Mouse (Mus musculus) spleen, adult 2 months (tissue): ENCODE measurements around the gene Pknox1. TPM values are rescaled to one million over a fixed set of nuclear protein-coding genes. Genes with fewer than 3 reads are reported as not detected.
"Not testable (repeated sequence)": the region's sequence is repeated elsewhere in the genome, so short reads cannot be mapped to it uniquely, and the experiment has no call there.

Experiments used
- DNase-seq, 2 experiments: peaks; one replicate each; pipeline versions ENCODE4 v3.0.0 to v3.0.0-alpha.2; 2012 to 2021; ENCODE audit warnings: low spot score in 2 of 2, low read depth in 1 of 2
- H3K27ac ChIP-seq: fragments of 200-500 bp; 2 replicates; pipeline ENCODE4 v1.5.1; 2012; ENCODE audit warnings: low read length, inconsistent platforms; ENCODE audit not compliant: insufficient read depth
- H3K27me3 ChIP-seq: fragments of 200-500 bp; 2 replicates; pipeline ENCODE4 v1.6.1; 2012; ENCODE audit warnings: mild to moderate bottlenecking, moderate library complexity, low read length, inconsistent platforms; ENCODE audit not compliant: control insufficient read depth, insufficient read depth
- H3K36me3 ChIP-seq: fragments of 200-500 bp; 2 replicates; pipeline ENCODE4 v1.6.1; 2012; ENCODE audit warnings: mild to moderate bottlenecking, low read length, inconsistent platforms; ENCODE audit not compliant: control insufficient read depth, insufficient read depth
- H3K4me1 ChIP-seq: fragments of 200-500 bp; 2 replicates; pipeline ENCODE4 v1.6.1; 2011; ENCODE audit warnings: inconsistent platforms; ENCODE audit not compliant: control insufficient read depth, insufficient read depth, insufficient read length
- H3K4me3 ChIP-seq: fragments of 200-500 bp; 2 replicates; pipeline ENCODE4 v1.5.1; 2011; ENCODE audit warnings: mild to moderate bottlenecking, inconsistent platforms; ENCODE audit not compliant: insufficient read depth, insufficient read length; ENCODE audit errors: extremely low read depth
- CTCF ChIP-seq: fragments of 200-500 bp; IDR thresholded peaks from 2 replicates; pipeline ENCODE4 v1.5.1; 2011; ENCODE audit warnings: mild to moderate bottlenecking, inconsistent platforms; ENCODE audit not compliant: insufficient read depth, insufficient read length, insufficient replicate concordance; ENCODE audit errors: extremely low read depth
- POLR2A ChIP-seq: fragments of 200-500 bp; IDR thresholded peaks from 2 replicates; pipeline ENCODE4 v1.6.1; 2011; ENCODE audit warnings: low read depth, low read length, inconsistent platforms
- WGBS: fragments of 180-500 bp; shearing (Covaris S2); methylation state at CpG from one replicate; pipeline ENCODE4 v1.1.7; 2018; 5-methylcytosine and 5-hydroxymethylcytosine counted together
- polyA plus RNA-seq: library from polyadenylated mRNA; depleted of rRNA; stranded (reverse); fragments of >200 nt; gene quantifications from 2 replicates; pipeline ENCODE4 v1.2.3, GENCODE M21; 2012

The Pknox1 gene
- polyA plus RNA-seq, 1 experiment = 18.9 TPM

DNA sequence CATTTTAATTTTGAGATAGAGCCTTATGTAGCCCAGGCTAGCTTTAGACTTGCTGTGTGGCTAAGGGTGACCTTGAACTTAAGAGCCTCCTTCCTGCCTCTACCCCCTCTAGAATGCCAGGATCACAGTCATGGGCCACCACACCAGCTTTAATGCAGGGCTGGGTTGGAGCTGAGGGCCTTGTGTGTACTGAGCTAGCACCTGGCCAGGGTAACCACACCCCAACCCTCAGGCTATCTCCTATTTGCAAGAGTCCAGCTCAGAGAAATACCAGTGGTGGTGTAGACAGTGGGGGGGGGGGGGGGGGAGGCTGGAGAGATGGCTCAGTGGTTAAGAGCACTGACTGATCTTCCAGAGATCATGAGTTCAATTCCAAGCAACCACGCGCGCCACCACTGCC is 38.7 kb upstream of the Pknox1 start:
- no peak for DNase-seq
- no peak overlapping the region for H3K4me3 ChIP-seq
- H3K4me1 ChIP-seq = peaks cover 2% of the 10 kb centered on the region; the same call in 1 of the 2 replicates
- 95% methylated on average over 3 of the region's 3 CpGs for WGBS
- TF ChIP-seq CTCF = no peak
- TF ChIP-seq POLR2A = no peak
- H3K27ac ChIP-seq = no peak overlapping the region
- peaks cover 18% of the 10 kb centered on the region for H3K36me3 ChIP-seq
- no peaks in the 10 kb centered on the region for H3K27me3 ChIP-seq

DNA sequence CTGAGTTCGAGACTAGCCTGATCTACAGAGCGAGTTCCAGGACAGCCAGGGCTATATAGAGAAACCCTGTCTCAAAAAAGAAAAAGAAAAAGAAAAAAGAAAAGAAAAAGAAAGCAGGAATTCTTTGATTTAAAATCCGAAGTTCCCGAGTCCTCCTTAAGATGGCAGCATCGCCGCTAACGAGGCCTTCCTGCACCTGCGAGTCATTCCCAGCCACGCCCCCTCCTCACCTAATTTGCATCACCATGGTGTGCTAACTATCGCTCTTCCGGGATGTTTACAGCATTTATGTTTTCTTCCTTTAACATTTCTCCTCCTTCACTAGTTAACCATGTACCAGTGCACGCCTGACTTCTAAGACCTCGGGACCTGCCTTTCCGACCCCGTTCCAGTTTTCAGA is 35.2 kb upstream of the Pknox1 start:
- Histone ChIP-seq H3K27ac (no peak overlapping the region), H3K36me3 (peaks cover 22% of the 10 kb centered on the region), H3K4me1 (no peaks in the 10 kb centered on the region), H3K27me3 (no peaks in the 10 kb centered on the region), H3K4me3 (no peak overlapping the region)
- TF ChIP-seq POLR2A (no peak), CTCF (peak; percentile 23; the same call in 1 of the 2 replicates)
- 72% methylated on average over 15 of the region's 15 CpGs for WGBS
- no peak for DNase-seq

DNA sequence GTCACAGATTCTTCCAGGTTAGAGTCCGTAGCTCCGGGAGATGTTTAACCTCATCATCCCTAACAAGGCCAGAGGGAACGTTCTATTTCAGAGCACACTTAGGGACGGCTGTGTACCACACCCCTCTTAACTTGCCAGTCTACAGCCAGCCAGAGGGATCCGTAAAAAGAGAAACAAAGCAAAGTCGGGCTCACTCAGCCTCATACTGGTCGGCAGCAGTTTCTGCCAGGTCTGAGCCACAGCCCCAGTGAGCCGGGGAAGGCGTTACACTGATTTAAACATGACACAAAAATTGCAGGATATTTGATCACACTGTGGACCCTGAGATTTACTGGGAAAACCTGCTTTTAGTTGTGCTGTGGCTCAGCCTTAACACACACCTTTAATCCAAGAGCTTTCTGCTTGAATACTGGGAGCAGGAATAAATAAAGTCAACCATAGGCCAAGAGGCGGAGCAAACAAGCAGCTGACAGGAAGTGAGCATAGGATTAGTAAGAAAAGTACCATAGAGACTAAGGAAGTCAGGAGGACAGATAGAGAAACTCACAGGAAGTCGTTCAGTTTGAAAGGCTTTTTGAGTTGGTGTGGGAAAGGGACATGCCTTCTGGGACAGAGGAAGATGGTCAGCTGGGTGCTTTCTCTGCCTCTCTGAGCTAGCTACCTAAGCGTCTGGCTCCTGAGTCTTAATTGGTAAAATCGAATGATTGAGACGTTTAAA is 32.9 kb upstream of the Pknox1 start:
- 89% methylated on average over 14 of the region's 14 CpGs for WGBS
- DNase-seq = no peak
- TF ChIP-seq POLR2A = no peak
- TF ChIP-seq CTCF = no peak
- Histone ChIP-seq H3K27me3 (no peaks in the 10 kb centered on the region), H3K27ac (no peak overlapping the region), H3K36me3 (peaks cover 22% of the 10 kb centered on the region), H3K4me1 (peaks cover 2% of the 10 kb centered on the region; the same call in 1 of the 2 replicates), H3K4me3 (no peak overlapping the region)

GRCm38 (mm10) chr17:31532331-31532730 is 32.2 kb upstream of the Pknox1 start:
- WGBS = 95% methylated on average over 4 of the region's 4 CpGs
- H3K4me1 ChIP-seq, DNase-seq, H3K27ac ChIP-seq, H3K4me3 ChIP-seq, H3K27me3 ChIP-seq: not testable (repeated sequence)
- H3K36me3 ChIP-seq = peaks cover 16% of the 10 kb centered on the region

DNA sequence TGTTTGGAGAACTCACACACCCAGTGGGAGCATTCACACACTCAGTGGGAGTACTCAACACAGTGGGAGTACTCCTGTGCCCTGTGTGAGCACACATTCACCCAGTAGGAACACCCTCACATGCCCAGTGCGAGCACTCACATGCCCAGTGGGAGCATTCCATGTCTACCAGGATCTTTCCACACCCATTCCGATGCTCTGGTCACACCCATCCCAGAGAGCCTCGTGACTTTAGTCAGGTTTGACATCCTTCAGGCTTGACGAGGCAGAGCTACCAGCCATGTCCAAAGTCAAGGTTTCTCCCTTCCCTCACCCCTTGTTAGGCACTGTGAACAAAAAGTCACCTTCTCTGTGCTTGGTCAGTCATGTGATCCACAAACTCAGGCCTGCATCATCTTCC is 29.2 kb upstream of the Pknox1 start:
- no peak overlapping the region for H3K4me3 ChIP-seq
- H3K4me1 ChIP-seq = peaks cover 2% of the 10 kb centered on the region; the same call in 1 of the 2 replicates
- H3K27ac ChIP-seq = no peak overlapping the region
- no peak for DNase-seq
- peaks cover 7% of the 10 kb centered on the region for H3K36me3 ChIP-seq
- no peaks in the 10 kb centered on the region for H3K27me3 ChIP-seq
- 76% methylated on average over 4 of the region's 4 CpGs for WGBS
- no peak for TF ChIP-seq POLR2A
- no peak for TF ChIP-seq CTCF

DNA sequence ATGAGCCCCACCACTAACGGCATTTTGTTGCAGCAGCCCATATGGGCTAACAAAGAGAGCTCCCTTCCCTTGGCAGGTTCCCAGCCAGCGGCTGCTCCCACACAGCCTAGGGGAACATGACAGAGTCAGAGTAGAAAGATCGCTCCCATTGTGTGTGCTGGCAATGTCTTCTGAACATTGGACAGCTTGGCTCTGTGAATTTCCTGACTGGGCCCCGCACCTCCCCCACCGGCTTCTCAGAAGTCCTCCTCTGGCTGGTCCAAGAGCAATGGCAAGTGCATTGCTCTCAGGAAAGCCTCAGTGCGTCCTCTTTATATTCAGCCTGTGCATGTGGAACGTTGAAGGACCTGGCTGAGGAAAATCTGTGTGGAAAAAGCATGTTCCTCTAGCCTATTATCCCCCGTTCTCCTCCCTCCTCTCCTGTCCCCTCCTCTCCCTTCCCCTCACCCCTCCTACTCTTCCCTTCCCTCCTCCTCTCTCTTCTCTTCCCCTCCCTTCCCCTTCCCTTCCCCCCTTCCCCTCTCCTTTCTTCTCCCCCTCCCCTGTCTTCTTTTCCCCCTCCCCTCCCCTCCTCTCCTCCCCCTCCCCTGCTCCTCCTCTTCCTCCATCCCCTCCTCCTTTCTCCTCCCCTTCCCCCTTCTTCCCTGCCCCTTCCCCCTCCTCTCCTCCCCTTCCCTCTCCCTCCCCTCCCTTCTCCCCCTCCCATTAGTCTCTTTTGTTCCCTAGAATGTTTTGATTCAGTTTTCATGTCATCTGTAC is 28.5 kb upstream of the Pknox1 start:
- H3K4me1 ChIP-seq = peaks cover 2% of the 10 kb centered on the region; the same call in 1 of the 2 replicates
- no peaks in the 10 kb centered on the region for H3K27me3 ChIP-seq
- 46% methylated on average over 8 of the region's 8 CpGs for WGBS
- peaks cover 4% of the 10 kb centered on the region for H3K36me3 ChIP-seq
- H3K4me3 ChIP-seq = no peak overlapping the region
- DNase-seq = no peak
- no peak for TF ChIP-seq CTCF
- TF ChIP-seq POLR2A = no peak
- no peak overlapping the region for H3K27ac ChIP-seq

DNA sequence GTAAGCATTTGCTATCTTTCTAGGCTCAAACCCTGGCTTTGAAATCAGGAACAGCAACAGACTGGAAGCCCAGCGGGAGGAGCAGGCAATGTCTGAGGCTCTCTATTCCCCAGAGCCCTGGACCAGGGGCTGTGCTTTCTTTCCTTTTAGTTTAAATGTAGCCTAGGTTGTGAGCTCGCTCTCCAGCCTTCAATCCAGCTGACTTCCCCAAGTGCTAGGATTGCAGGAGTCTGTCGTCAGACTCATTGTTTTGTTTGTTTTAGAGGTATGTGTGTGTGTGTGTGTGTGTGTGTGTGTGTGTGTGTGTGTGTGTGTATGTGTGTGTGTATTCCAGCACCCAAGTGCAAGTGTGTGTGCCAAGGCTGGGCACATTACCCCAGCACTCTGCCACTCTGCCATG is 24.4 kb upstream of the Pknox1 start:
- H3K27ac ChIP-seq = no peak overlapping the region
- H3K4me3 ChIP-seq = no peak overlapping the region
- peaks cover 2% of the 10 kb centered on the region; the same call in 1 of the 2 replicates for H3K4me1 ChIP-seq
- H3K36me3 ChIP-seq = no peaks in the 10 kb centered on the region
- no peaks in the 10 kb centered on the region for H3K27me3 ChIP-seq
- no peak for DNase-seq
- 79% methylated on average over 3 of the region's 3 CpGs for WGBS
- TF ChIP-seq CTCF (no peak), POLR2A (no peak)
